Mouse (Mus musculus): Measurements from ENCODE around the gene Cnnm1. TPM values are rescaled to one million over a fixed set of nuclear protein-coding genes. Genes with fewer than 3 reads are reported as not detected.

Gene Cnnm1
- polyA plus RNA-seq (2017; shearing (Covaris generic)), result not detected

GRCm38 (mm10) chr19:43440112-43440737 lies at the start of gene Cnnm1:
Gene Cnnm1 (plus strand): TSS chr19:43440436.

GRCm38 (mm10) chr19:43524187-43525103 lies 84.2 kb downstream of the Cnnm1 start, which contains the start of gene Got1:
Gene Got1 (minus strand): TSS chr19:43524605.

Other genes starting within 250 kb of the Cnnm1 start
- gene Hpse2, start 52.1 kb upstream of the Cnnm1 start, polyA plus RNA-seq (2017; shearing (Covaris generic)), result not detected
- gene Got1, start 84.2 kb downstream of the Cnnm1 start, polyA plus RNA-seq (2017; shearing (Covaris generic)), result 673 TPM
- gene Nkx2-3, start 171.9 kb downstream of the Cnnm1 start, polyA plus RNA-seq (2017; shearing (Covaris generic)), result 0.35 TPM
- gene Slc25a28, start 234.4 kb downstream of the Cnnm1 start, polyA plus RNA-seq (2017; shearing (Covaris generic)), result 53.8 TPM
- 3.7 TPM for gene Entpd7, start 249.2 kb downstream of the Cnnm1 start, polyA plus RNA-seq (2017; shearing (Covaris generic))

All from effector memory CD4-positive, alpha-beta T cell, adult 5 months (primary cell).